Mouse (Mus musculus): ENCODE results near the gene Alg9. TPM values are rescaled to one million over a fixed set of nuclear protein-coding genes. Genes with fewer than 3 reads are reported as not detected.

The Alg9 gene
- polyA plus RNA-seq, 1 experiment from 2014 or later = 53.5 TPM

- no peak overlapping the region for H3K27ac ChIP-seq
Measured at GRCm38 (mm10) chr9:50861119-50861839, 86.5 kb downstream of the Alg9 start.

GRCm38 (mm10) chr9:50863824-50864223 is 89.0 kb downstream of the Alg9 start:
- H3K9me3 ChIP-seq = no peaks in the 10 kb centered on the region
- no peak overlapping the region for H3K9ac ChIP-seq (replicated peaks)
- H3K27ac ChIP-seq = no peak overlapping the region
- no peak for ATAC-seq
- no peaks in the 10 kb centered on the region for H3K4me1 ChIP-seq (replicated peaks)
- H3K36me3 ChIP-seq = peaks cover 93% of the 10 kb centered on the region
- no peaks in the 10 kb centered on the region for H3K27me3 ChIP-seq
- 94% methylated on average over 4 of the region's 4 CpGs for WGBS
- H3K4me3 ChIP-seq (replicated peaks) = no peak overlapping the region
- H3K4me2 ChIP-seq (replicated peaks) = no peak overlapping the region

More at GRCm38 (mm10) chr9:50861119-50861839, 86.5 kb downstream of the Alg9 start:
- 95% methylated on average over 18 of the region's 18 CpGs for WGBS
- Histone ChIP-seq H3K36me3 (peaks cover 69% of the 10 kb centered on the region), H3K4me3 (replicated peaks) (no peak overlapping the region), H3K9ac (replicated peaks) (no peak overlapping the region), H3K27me3 (no peaks in the 10 kb centered on the region), H3K9me3 (no peaks in the 10 kb centered on the region), H3K4me1 (replicated peaks) (peaks cover 10% of the 10 kb centered on the region), H3K4me2 (replicated peaks) (no peak overlapping the region)
- no peak for ATAC-seq

GRCm38 (mm10) chr9:50864877-50865276 is 90.1 kb downstream of the Alg9 start:
- H3K4me3 ChIP-seq (replicated peaks) = no peak overlapping the region
- H3K36me3 ChIP-seq = peaks cover 90% of the 10 kb centered on the region
- no peak overlapping the region for H3K4me2 ChIP-seq (replicated peaks)
- H3K9me3 ChIP-seq = no peaks in the 10 kb centered on the region
- 93% methylated on average over 5 of the region's 5 CpGs for WGBS
- no peaks in the 10 kb centered on the region for H3K4me1 ChIP-seq (replicated peaks)
- ATAC-seq = no peak
- H3K27ac ChIP-seq = no peak overlapping the region
- no peaks in the 10 kb centered on the region for H3K27me3 ChIP-seq
- H3K9ac ChIP-seq (replicated peaks) = no peak overlapping the region

- Histone ChIP-seq H3K27ac (no peak overlapping the region), H3K36me3 (peaks cover 89% of the 10 kb centered on the region), H3K4me1 (replicated peaks) (no peaks in the 10 kb centered on the region), H3K4me3 (replicated peaks) (no peak overlapping the region), H3K4me2 (replicated peaks) (no peak overlapping the region), H3K9me3 (no peaks in the 10 kb centered on the region), H3K27me3 (no peaks in the 10 kb centered on the region), H3K9ac (replicated peaks) (no peak overlapping the region)
- 88% methylated on average over 8 of the region's 8 CpGs for WGBS
- ATAC-seq = no peak
Measured at GRCm38 (mm10) chr9:50865803-50866202, 91.0 kb downstream of the Alg9 start.

GRCm38 (mm10) chr9:50867015-50867414 is 92.2 kb downstream of the Alg9 start:
- peaks cover 82% of the 10 kb centered on the region for H3K36me3 ChIP-seq
- ATAC-seq = no peak
- H3K4me1 ChIP-seq (replicated peaks) = no peaks in the 10 kb centered on the region
- no peak overlapping the region for H3K9ac ChIP-seq (replicated peaks)
- H3K9me3 ChIP-seq = no peaks in the 10 kb centered on the region
- no peaks in the 10 kb centered on the region for H3K27me3 ChIP-seq
- no peak overlapping the region for H3K4me2 ChIP-seq (replicated peaks)
- H3K4me3 ChIP-seq (replicated peaks) = no peak overlapping the region
- WGBS = over 99% methylated on average over 6 of the region's 6 CpGs
- H3K27ac ChIP-seq = no peak overlapping the region

GRCm38 (mm10) chr9:50868182-50868581 is 93.4 kb downstream of the Alg9 start:
- Histone ChIP-seq H3K4me1 (replicated peaks) (no peaks in the 10 kb centered on the region), H3K36me3 (peaks cover 81% of the 10 kb centered on the region), H3K27ac (no peak overlapping the region), H3K4me3 (replicated peaks) (no peak overlapping the region), H3K9me3 (no peaks in the 10 kb centered on the region), H3K4me2 (replicated peaks) (no peak overlapping the region), H3K9ac (replicated peaks) (no peak overlapping the region), H3K27me3 (no peaks in the 10 kb centered on the region)
- WGBS = 87% methylated on average over 2 of the region's 2 CpGs
- no peak for ATAC-seq

GRCm38 (mm10) chr9:50873210-50873609 is 98.4 kb downstream of the Alg9 start:
- H3K4me3 ChIP-seq (replicated peaks) = no peak overlapping the region
- H3K27me3 ChIP-seq = no peaks in the 10 kb centered on the region
- H3K4me2 ChIP-seq (replicated peaks) = no peak overlapping the region
- no peaks in the 10 kb centered on the region for H3K4me1 ChIP-seq (replicated peaks)
- H3K9me3 ChIP-seq = no peaks in the 10 kb centered on the region
- ATAC-seq = no peak
- H3K36me3 ChIP-seq = peaks cover 74% of the 10 kb centered on the region
- 94% methylated on average over 9 of the region's 9 CpGs for WGBS
- no peak overlapping the region for H3K27ac ChIP-seq
- no peak overlapping the region for H3K9ac ChIP-seq (replicated peaks)

- Histone ChIP-seq H3K9me3 (no peaks in the 10 kb centered on the region), H3K27me3 (no peaks in the 10 kb centered on the region), H3K4me2 (replicated peaks) (no peak overlapping the region), H3K27ac (peak overlapping the region; percentile 10; the same call in 1 of the 2 replicates), H3K4me3 (replicated peaks) (no peak overlapping the region), H3K4me1 (replicated peaks) (no peaks in the 10 kb centered on the region), H3K36me3 (peaks cover 74% of the 10 kb centered on the region), H3K9ac (replicated peaks) (no peak overlapping the region)
- WGBS = 91% methylated on average over 6 of the region's 6 CpGs
- no peak for ATAC-seq
Measured at GRCm38 (mm10) chr9:50874031-50874430, 99.2 kb downstream of the Alg9 start.

GRCm38 (mm10) chr9:50875470-50875869 is 100.7 kb downstream of the Alg9 start:
- ATAC-seq = no peak
- WGBS = 94% methylated on average over 4 of the region's 4 CpGs
- Histone ChIP-seq H3K36me3 (peaks cover 78% of the 10 kb centered on the region), H3K9me3 (no peaks in the 10 kb centered on the region), H3K9ac (replicated peaks) (no peak overlapping the region), H3K4me1 (replicated peaks) (no peaks in the 10 kb centered on the region), H3K4me2 (replicated peaks) (no peak overlapping the region), H3K4me3 (replicated peaks) (no peak overlapping the region), H3K27me3 (no peaks in the 10 kb centered on the region), H3K27ac (no peak overlapping the region)

GRCm38 (mm10) chr9:50876287-50876686 is 101.5 kb downstream of the Alg9 start:
- Histone ChIP-seq H3K36me3 (peaks cover 74% of the 10 kb centered on the region), H3K4me3 (replicated peaks) (no peak overlapping the region), H3K4me2 (replicated peaks) (no peak overlapping the region), H3K9ac (replicated peaks) (no peak overlapping the region), H3K27ac (no peak overlapping the region), H3K4me1 (replicated peaks) (no peaks in the 10 kb centered on the region), H3K27me3 (no peaks in the 10 kb centered on the region), H3K9me3 (no peaks in the 10 kb centered on the region)
- 95% methylated on average over 3 of the region's 3 CpGs for whole genome bisulfite sequencing
- no peak for ATAC-seq

- Histone ChIP-seq H3K4me2 (replicated peaks) (no peak overlapping the region), H3K9ac (replicated peaks) (no peak overlapping the region), H3K9me3 (no peaks in the 10 kb centered on the region), H3K27me3 (no peaks in the 10 kb centered on the region), H3K4me3 (replicated peaks) (no peak overlapping the region), H3K27ac (no peak overlapping the region), H3K36me3 (peaks cover 77% of the 10 kb centered on the region), H3K4me1 (replicated peaks) (no peaks in the 10 kb centered on the region)
- ATAC-seq = no peak
- WGBS = 82% methylated on average over 3 of the region's 3 CpGs
Measured at GRCm38 (mm10) chr9:50877431-50877830, 102.6 kb downstream of the Alg9 start.

GRCm38 (mm10) chr9:50882183-50882582 is 107.4 kb downstream of the Alg9 start:
- no peaks in the 10 kb centered on the region for H3K27me3 ChIP-seq
- H3K4me1 ChIP-seq (replicated peaks) = peaks cover 12% of the 10 kb centered on the region
- no peak for ATAC-seq
- no peak overlapping the region for H3K9ac ChIP-seq (replicated peaks)
- no peak overlapping the region for H3K4me2 ChIP-seq (replicated peaks)
- WGBS = 94% methylated on average over 2 of the region's 2 CpGs
- no peak overlapping the region for H3K4me3 ChIP-seq (replicated peaks)
- H3K36me3 ChIP-seq = peaks cover 64% of the 10 kb centered on the region
- H3K27ac ChIP-seq = no peak overlapping the region
- no peaks in the 10 kb centered on the region for H3K9me3 ChIP-seq

- 86% methylated on average over 8 of the region's 8 CpGs for WGBS
- Histone ChIP-seq H3K9ac (replicated peaks) (no peak overlapping the region), H3K27me3 (no peaks in the 10 kb centered on the region), H3K4me1 (replicated peaks) (peaks cover 18% of the 10 kb centered on the region), H3K27ac (no peak overlapping the region), H3K36me3 (peaks cover 45% of the 10 kb centered on the region), H3K4me2 (replicated peaks) (no peak overlapping the region), H3K9me3 (no peaks in the 10 kb centered on the region), H3K4me3 (replicated peaks) (no peak overlapping the region)
- ATAC-seq = no peak
Measured at GRCm38 (mm10) chr9:50884093-50884492, 109.3 kb downstream of the Alg9 start.

Data from midbrain, embryonic 13.5 days (tissue).